Mouse (Mus musculus) erythroblast, embryonic 14.5 days (primary cell): ENCODE measurements around the gene Bcar3.

ENCODE experiments used
- GATA1 ChIP-seq: IDR thresholded peaks from 2 replicates; pipeline ENCODE4 v1.6.1; 2012; ENCODE audit warnings: low read length, inconsistent platforms, mixed read lengths
- TAL1 ChIP-seq: IDR thresholded peaks from 3 replicates; pipeline ENCODE4 v1.6.1; 2012; ENCODE audit warnings: low read length, inconsistent platforms, mixed read lengths

DNA sequence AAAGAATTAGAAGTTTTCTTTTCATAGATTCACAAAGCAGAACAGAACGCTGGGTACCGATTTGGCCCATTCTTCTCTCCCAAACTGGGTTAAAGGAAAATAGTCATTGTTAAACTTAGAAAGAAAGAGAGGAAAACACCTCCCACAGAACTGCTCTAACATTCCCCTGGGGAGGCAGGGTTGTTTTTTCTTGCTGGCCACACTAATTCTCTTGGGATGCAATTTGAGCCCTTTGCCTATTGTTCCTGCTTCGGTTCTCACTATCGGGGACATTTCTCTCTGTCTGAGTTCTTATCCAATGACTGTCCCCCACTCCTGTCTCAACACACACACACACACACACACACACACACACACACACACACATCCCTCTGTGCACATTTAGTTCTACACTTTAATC lies 39.6 kb downstream of the Bcar3 start:
- TF ChIP-seq TAL1: no peak
- TF ChIP-seq GATA1: no peak
